Mouse (Mus musculus): Measurements from ENCODE around the gene 1600014C23Rik.

The 1600014C23Rik gene

GRCm38 (mm10) chr17:45756391-45756790 lies 22.7 kb upstream of the 1600014C23Rik start:
- in situ Hi-C loops (cut with MboI; ENCODE audit: low pct_unique_long_range_greater_than_20kb in 1 of 2, low sequenced_read_pairs in 2 of 2, unreplicated experiment in 1 of 2) = no loop called here

- in situ Hi-C loops (cut with MboI; ENCODE audit: low pct_unique_long_range_greater_than_20kb in 1 of 2, low sequenced_read_pairs in 2 of 2, unreplicated experiment in 1 of 2) = no loop called here
These were observed 20.7 kb upstream of the 1600014C23Rik start for GRCm38 (mm10) chr17:45754186-45754862.

GRCm38 (mm10) chr17:45752678-45753077 lies 19.0 kb upstream of the 1600014C23Rik start:
- in situ Hi-C loops (cut with MboI; ENCODE audit: low pct_unique_long_range_greater_than_20kb in 1 of 2, low sequenced_read_pairs in 2 of 2, unreplicated experiment in 1 of 2) = no loop called here

GRCm38 (mm10) chr17:45752053-45752452 lies 18.4 kb upstream of the 1600014C23Rik start:
- in situ Hi-C loops (cut with MboI; ENCODE audit: low pct_unique_long_range_greater_than_20kb in 1 of 2, low sequenced_read_pairs in 2 of 2, unreplicated experiment in 1 of 2) = no loop called here

- in situ Hi-C loops (cut with MboI; ENCODE audit: low pct_unique_long_range_greater_than_20kb in 1 of 2, low sequenced_read_pairs in 2 of 2, unreplicated experiment in 1 of 2) = no loop called here
These were observed 17.7 kb upstream of the 1600014C23Rik start for GRCm38 (mm10) chr17:45751359-45751758.

- in situ Hi-C loops (cut with MboI; ENCODE audit: low pct_unique_long_range_greater_than_20kb in 1 of 2, low sequenced_read_pairs in 2 of 2, unreplicated experiment in 1 of 2) = loop anchor here in 1 of 2 experiments (25.0 kb wide), 1 partner anchor 288 kb away; the partner anchor contains the start of gene Vegfa
These were observed 15.5 kb upstream of the 1600014C23Rik start for GRCm38 (mm10) chr17:45749100-45749499.

GRCm38 (mm10) chr17:45747858-45748785 lies 14.5 kb upstream of the 1600014C23Rik start:
- in situ Hi-C loops (cut with MboI; ENCODE audit: low pct_unique_long_range_greater_than_20kb in 1 of 2, low sequenced_read_pairs in 2 of 2, unreplicated experiment in 1 of 2) = loop anchor here in 1 of 2 experiments (25.0 kb wide), 1 partner anchor 289 kb away; the partner anchor contains the start of gene Vegfa

- in situ Hi-C loops (cut with MboI; ENCODE audit: low pct_unique_long_range_greater_than_20kb in 1 of 2, low sequenced_read_pairs in 2 of 2, unreplicated experiment in 1 of 2) = loop anchor here in 1 of 2 experiments (25.0 kb wide), 1 partner anchor 290 kb away; the partner anchor contains the start of gene Vegfa
These were observed 13.6 kb upstream of the 1600014C23Rik start for GRCm38 (mm10) chr17:45747293-45747692.

- in situ Hi-C loops (cut with MboI; ENCODE audit: low pct_unique_long_range_greater_than_20kb in 1 of 2, low sequenced_read_pairs in 2 of 2, unreplicated experiment in 1 of 2) = loop anchor here in 1 of 2 experiments (25.0 kb wide), 1 partner anchor 291 kb away; the partner anchor contains the start of gene Vegfa
These were observed 13.1 kb upstream of the 1600014C23Rik start for GRCm38 (mm10) chr17:45746755-45747154.

- in situ Hi-C loops (cut with MboI; ENCODE audit: low pct_unique_long_range_greater_than_20kb in 1 of 2, low sequenced_read_pairs in 2 of 2, unreplicated experiment in 1 of 2) = loop anchor here in 1 of 2 experiments (25.0 kb wide), 1 partner anchor 292 kb away; the partner anchor contains the start of gene Vegfa
These were observed 12.0 kb upstream of the 1600014C23Rik start for GRCm38 (mm10) chr17:45745629-45746028.

- in situ Hi-C loops (cut with MboI; ENCODE audit: low pct_unique_long_range_greater_than_20kb in 1 of 2, low sequenced_read_pairs in 2 of 2, unreplicated experiment in 1 of 2) = loop anchor here in 1 of 2 experiments (25.0 kb wide), 1 partner anchor 295 kb away; the partner anchor contains the start of gene Vegfa
These were observed 8.9 kb upstream of the 1600014C23Rik start for GRCm38 (mm10) chr17:45742371-45743147.

- in situ Hi-C loops (cut with MboI; ENCODE audit: low pct_unique_long_range_greater_than_20kb in 1 of 2, low sequenced_read_pairs in 2 of 2, unreplicated experiment in 1 of 2) = loop anchor here in 1 of 2 experiments (10.0 to 25.0 kb wide), 3 partner anchors 98 to 398 kb away; partner anchors contain the start of gene Vegfa
These were observed 3.5 kb upstream of the 1600014C23Rik start for GRCm38 (mm10) chr17:45737078-45737601.

GRCm38 (mm10) chr17:45736311-45737077 lies 2.9 kb upstream of the 1600014C23Rik start:
- in situ Hi-C loops (cut with MboI; ENCODE audit: low pct_unique_long_range_greater_than_20kb in 1 of 2, low sequenced_read_pairs in 2 of 2, unreplicated experiment in 1 of 2) = loop anchor here in 1 of 2 experiments (10.0 to 25.0 kb wide), 3 partner anchors 98 to 398 kb away; partner anchors contain the start of gene Vegfa

- in situ Hi-C loops (cut with MboI; ENCODE audit: low pct_unique_long_range_greater_than_20kb in 1 of 2, low sequenced_read_pairs in 2 of 2, unreplicated experiment in 1 of 2) = loop anchor here in 1 of 2 experiments (10.0 to 25.0 kb wide), 3 partner anchors 99 to 399 kb away; partner anchors contain the start of gene Vegfa
These were observed 2.0 kb upstream of the 1600014C23Rik start for GRCm38 (mm10) chr17:45735382-45736310.

- in situ Hi-C loops (cut with MboI; ENCODE audit: low pct_unique_long_range_greater_than_20kb in 1 of 2, low sequenced_read_pairs in 2 of 2, unreplicated experiment in 1 of 2) = loop anchor here (5.0 to 25.0 kb wide), 4 partner anchors 100 to 400 kb away; partner anchors contain the start of gene Vegfa (in 1 of the 2)
These were observed 1.2 kb upstream of the 1600014C23Rik start for GRCm38 (mm10) chr17:45734881-45735280.

GRCm38 (mm10) chr17:45734333-45734732 lies 689 bp upstream of the 1600014C23Rik start:
- in situ Hi-C loops (cut with MboI; ENCODE audit: low pct_unique_long_range_greater_than_20kb in 1 of 2, low sequenced_read_pairs in 2 of 2, unreplicated experiment in 1 of 2) = loop anchor here (5.0 to 25.0 kb wide), 4 partner anchors 100 to 400 kb away; partner anchors contain the start of gene Vegfa (in 1 of the 2)

All from mouse embryonic stem cell (cell line).